Mouse (Mus musculus) hindbrain, embryonic 15.5 days (tissue): Measurements from ENCODE around the gene Fam219a. TPM values are rescaled to one million over a fixed set of nuclear protein-coding genes. Genes with fewer than 3 reads are reported as not detected.

ENCODE experiments used
- ATAC-seq: fragments of 200-750 bp; cut with Nextera tagmentation; 2 replicates; pipeline ENCODE4 v1.8.0; 2017; ENCODE audit warnings: low read depth, moderate number of reproducible peaks, moderate TSS enrichment; ENCODE audit not compliant: low FRiP score
- H3K27ac ChIP-seq: fragments of 300-500 bp; sonication (generic); replicated peaks from 2 replicates; pipeline ENCODE4 v1.5.1; 2015; ENCODE audit warnings: mild to moderate bottlenecking, inconsistent platforms
- H3K27me3 ChIP-seq: fragments of 300-500 bp; sonication (generic); 2 replicates; pipeline ENCODE4 v1.6.1; 2015; ENCODE audit warnings: control low read depth, inconsistent platforms
- H3K36me3 ChIP-seq: fragments of 300-500 bp; sonication (generic); 2 replicates; pipeline ENCODE4 v1.6.1; 2015; ENCODE audit warnings: control low read depth, inconsistent platforms
- H3K4me1 ChIP-seq: fragments of 300-500 bp; sonication (generic); replicated peaks from 2 replicates; pipeline ENCODE4 v1.6.1; 2015; ENCODE audit warnings: control low read depth, inconsistent platforms
- H3K4me2 ChIP-seq: fragments of 300-500 bp; sonication (generic); 2 replicates; pipeline ENCODE4 v1.6.1; 2015; ENCODE audit warnings: moderate library complexity, mild to moderate bottlenecking, inconsistent platforms
- H3K4me3 ChIP-seq: fragments of 300-500 bp; sonication (generic); 2 replicates; pipeline ENCODE4 v1.5.1; 2015; ENCODE audit warnings: mild to moderate bottlenecking, inconsistent platforms
- H3K9ac ChIP-seq: fragments of 300-500 bp; sonication (generic); 2 replicates; pipeline ENCODE4 v1.6.1; 2015; ENCODE audit warnings: inconsistent platforms
- H3K9me3 ChIP-seq: fragments of 300-500 bp; sonication (generic); 2 replicates; pipeline ENCODE4 v1.6.1; 2016; ENCODE audit warnings: control low read depth, inconsistent platforms
- WGBS: fragments of 180-500 bp; shearing (Covaris S2); methylation state at CpG from one replicate; pipeline ENCODE4 v1.1.7; 2015; 5-methylcytosine and 5-hydroxymethylcytosine counted together
- polyA plus RNA-seq: library from polyadenylated mRNA; unstranded; fragments of >200 nt; fragmentation: Nextera tagmentation; extraction: Ambion mirVana; gene quantifications from 2 replicates; pipeline ENCODE4 v1.2.1, GENCODE M21; 2015

Gene Fam219a
- polyA plus RNA-seq, 1 experiment from 2014 or later: 17.6 TPM

GRCm38 (mm10) chr4:41573492-41573891 lies 4.2 kb upstream of the Fam219a start:
- no peaks in the 10 kb centered on the region for H3K27me3 ChIP-seq
- H3K4me2 ChIP-seq: no peak overlapping the region
- no peaks in the 10 kb centered on the region for H3K36me3 ChIP-seq
- peaks cover 24% of the 10 kb centered on the region for H3K4me1 ChIP-seq
- no peak overlapping the region for H3K27ac ChIP-seq
- 47% methylated on average over 4 of the region's 4 CpGs for WGBS
- H3K9ac ChIP-seq: no peak overlapping the region
- no peaks in the 10 kb centered on the region for H3K9me3 ChIP-seq
- no peak for ATAC-seq
- H3K4me3 ChIP-seq: no peak overlapping the region

DNA sequence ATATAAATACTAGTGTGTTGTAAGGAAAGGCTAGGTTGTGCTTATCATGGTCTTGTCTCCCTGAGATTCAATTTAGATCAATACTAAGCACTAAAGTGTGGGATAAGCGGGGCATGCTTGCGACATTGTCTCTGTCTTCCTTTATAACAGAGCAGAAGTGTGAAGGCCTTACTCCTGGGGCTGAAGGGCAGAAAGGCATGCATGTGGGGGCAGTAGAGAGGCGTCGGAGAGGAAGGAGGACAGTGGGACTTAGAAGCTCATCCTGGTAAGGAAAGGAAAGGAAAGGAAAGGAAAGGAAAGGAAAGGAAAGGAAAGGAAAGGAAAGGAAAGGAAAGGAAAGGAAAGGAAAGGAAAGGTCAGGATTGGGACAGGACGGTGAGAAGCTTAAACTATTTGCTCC lies 2.2 kb upstream of the Fam219a start:
- H3K27me3 ChIP-seq: no peaks in the 10 kb centered on the region
- H3K4me1 ChIP-seq: peaks cover 37% of the 10 kb centered on the region
- no peaks in the 10 kb centered on the region for H3K36me3 ChIP-seq
- no peak overlapping the region for H3K4me2 ChIP-seq
- no peak overlapping the region for H3K9ac ChIP-seq
- WGBS: 22% methylated on average over 5 of the region's 5 CpGs
- ATAC-seq: no peak
- no peak overlapping the region for H3K4me3 ChIP-seq
- H3K9me3 ChIP-seq: no peaks in the 10 kb centered on the region
- H3K27ac ChIP-seq: no peak overlapping the region

GRCm38 (mm10) chr4:41568682-41569410 lies 492 bp downstream of the Fam219a start:
- WGBS: 1% methylated on average over 58 of the region's 58 CpGs
- H3K27ac ChIP-seq: peak overlapping the region; percentile 92
- H3K4me2 ChIP-seq: peak overlapping the region; percentile 60
- H3K9ac ChIP-seq: peak overlapping the region; percentile 94
- H3K4me3 ChIP-seq: peak overlapping the region; percentile 97
- H3K36me3 ChIP-seq: no peaks in the 10 kb centered on the region
- H3K4me1 ChIP-seq: peaks cover 48% of the 10 kb centered on the region
- ATAC-seq: peak; percentile 7
- H3K9me3 ChIP-seq: no peaks in the 10 kb centered on the region
- no peaks in the 10 kb centered on the region for H3K27me3 ChIP-seq

DNA sequence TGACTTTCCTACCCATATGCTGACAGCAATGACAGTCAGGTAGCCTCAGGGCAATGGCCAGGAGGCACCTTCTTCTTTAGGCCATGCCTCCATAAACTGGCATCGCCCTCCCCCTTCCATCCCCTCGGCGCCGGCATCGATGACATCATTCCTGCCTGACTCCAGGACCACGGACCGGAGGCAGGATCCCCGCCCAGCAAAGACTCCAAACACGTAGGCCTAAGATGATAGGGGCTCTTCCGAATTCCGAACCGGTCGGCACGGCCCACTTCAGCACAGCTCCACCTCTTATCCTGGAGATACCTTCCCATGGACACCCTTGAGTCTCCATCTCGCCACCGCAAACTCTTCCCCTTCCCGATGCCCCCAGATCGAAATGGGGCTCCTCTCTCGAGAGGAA lies 1.1 kb downstream of the Fam219a start:
- WGBS: 4% methylated on average over 19 of the region's 19 CpGs
- Histone ChIP-seq H3K4me3 (peak overlapping the region; percentile 97), H3K27me3 (no peaks in the 10 kb centered on the region), H3K36me3 (no peaks in the 10 kb centered on the region), H3K27ac (peak overlapping the region; percentile 92), H3K9me3 (no peaks in the 10 kb centered on the region), H3K4me1 (peaks cover 44% of the 10 kb centered on the region), H3K9ac (peak overlapping the region; percentile 94), H3K4me2 (peak overlapping the region; percentile 60)
- ATAC-seq: no peak; the same call in 1 of the 2 replicates

DNA sequence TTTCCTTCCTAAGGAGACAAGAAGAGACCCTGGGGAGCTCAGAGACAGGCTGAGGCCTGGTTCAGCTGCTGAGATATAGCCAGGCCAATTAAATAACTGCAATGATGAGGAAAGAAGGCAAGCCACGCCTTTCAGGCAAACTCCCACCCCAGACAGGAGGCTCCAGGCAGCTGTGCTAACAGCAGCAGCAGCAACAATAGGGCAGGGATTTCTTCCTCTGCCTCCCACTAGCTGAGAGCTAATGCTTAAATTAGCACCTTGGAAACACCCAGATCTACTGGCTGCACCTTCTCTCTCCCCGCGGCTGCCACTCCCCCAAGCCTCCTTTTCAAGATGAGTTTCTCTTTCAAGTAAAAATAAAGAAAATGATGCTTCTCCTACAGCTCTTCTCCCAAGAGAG lies 3.2 kb downstream of the Fam219a start:
- ATAC-seq: no peak
- Histone ChIP-seq H3K9ac (no peak overlapping the region), H3K4me2 (peak overlapping the region; percentile 60), H3K4me3 (no peak overlapping the region), H3K9me3 (no peaks in the 10 kb centered on the region), H3K27ac (no peak overlapping the region), H3K27me3 (no peaks in the 10 kb centered on the region), H3K4me1 (peaks cover 44% of the 10 kb centered on the region), H3K36me3 (no peaks in the 10 kb centered on the region)
- 10% methylated on average over 3 of the region's 3 CpGs for whole genome bisulfite sequencing

DNA sequence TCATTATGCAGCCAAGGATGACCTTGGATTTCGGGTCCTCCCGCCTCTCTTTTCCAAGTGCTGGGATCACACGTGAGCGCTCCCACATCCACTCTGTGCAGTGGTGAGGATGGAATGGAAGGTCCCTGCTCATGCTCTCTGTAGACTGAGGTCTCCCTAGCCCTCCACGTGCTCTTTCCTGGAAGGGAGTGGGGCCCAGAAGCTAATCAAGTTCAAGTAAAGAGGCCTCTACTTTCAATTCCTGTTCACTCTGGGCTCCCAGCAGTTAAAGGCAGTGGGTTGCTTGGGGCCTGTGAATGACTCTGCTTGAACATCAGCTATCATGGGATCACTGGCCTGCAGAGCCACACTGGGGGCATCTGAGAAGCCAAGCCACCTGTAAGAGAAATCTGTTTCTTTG lies 6.0 kb downstream of the Fam219a start:
- H3K4me2 ChIP-seq: no peak overlapping the region
- 86% methylated on average over 5 of the region's 5 CpGs for WGBS
- H3K4me3 ChIP-seq: no peak overlapping the region
- no peaks in the 10 kb centered on the region for H3K36me3 ChIP-seq
- ATAC-seq: no peak
- no peak overlapping the region for H3K27ac ChIP-seq
- H3K27me3 ChIP-seq: no peaks in the 10 kb centered on the region
- H3K9ac ChIP-seq: no peak overlapping the region
- no peaks in the 10 kb centered on the region for H3K9me3 ChIP-seq
- peaks cover 36% of the 10 kb centered on the region for H3K4me1 ChIP-seq

- no peak for ATAC-seq
- no peaks in the 10 kb centered on the region for H3K9me3 ChIP-seq
- WGBS: 74% methylated on average over 3 of the region's 3 CpGs
- no peak overlapping the region for H3K27ac ChIP-seq
- H3K36me3 ChIP-seq: no peaks in the 10 kb centered on the region
- H3K9ac ChIP-seq: no peak overlapping the region
- H3K4me3 ChIP-seq: no peak overlapping the region
- H3K4me1 ChIP-seq: peaks cover 28% of the 10 kb centered on the region
- no peak overlapping the region for H3K4me2 ChIP-seq
- H3K27me3 ChIP-seq: no peaks in the 10 kb centered on the region
Observed at GRCm38 (mm10) chr4:41557092-41557491, 12.2 kb downstream of the Fam219a start.

DNA sequence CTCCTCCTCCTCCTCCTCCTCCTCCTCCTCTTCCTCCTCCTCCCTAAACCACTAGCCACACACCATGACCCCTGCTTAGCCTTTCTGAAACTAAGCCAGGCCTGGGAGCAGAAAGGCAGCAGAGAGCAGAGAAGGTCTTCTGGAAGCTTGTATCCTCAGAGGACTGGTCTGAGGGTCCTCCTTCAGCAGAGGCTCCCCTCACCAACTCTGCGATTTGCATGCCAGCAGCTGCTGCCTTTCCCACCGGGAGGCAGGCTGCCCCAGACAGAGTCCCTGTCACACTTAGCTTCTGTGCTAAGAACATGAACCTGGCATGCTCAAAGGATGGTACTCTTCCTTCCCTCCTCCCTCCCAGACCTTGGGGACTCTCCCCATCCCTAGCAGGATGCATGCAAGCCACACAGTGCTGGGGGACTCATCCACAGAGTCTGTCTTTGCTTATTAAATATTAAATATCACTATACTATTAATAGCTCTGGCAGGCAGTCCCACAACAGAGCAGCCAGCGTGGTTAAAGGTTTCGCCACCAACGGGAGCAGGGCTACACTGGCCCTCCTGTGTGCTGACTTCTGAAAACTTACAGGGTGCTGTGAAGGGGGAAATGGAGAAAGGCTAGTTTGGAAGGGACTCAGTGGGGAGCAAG lies 12.9 kb downstream of the Fam219a start:
- Histone ChIP-seq H3K27ac (no peak overlapping the region; the same call in 1 of the 2 replicates), H3K9me3 (no peaks in the 10 kb centered on the region), H3K9ac (no peak overlapping the region), H3K4me3 (no peak overlapping the region), H3K4me1 (peaks cover 28% of the 10 kb centered on the region), H3K4me2 (no peak overlapping the region), H3K36me3 (no peaks in the 10 kb centered on the region), H3K27me3 (no peaks in the 10 kb centered on the region)
- ATAC-seq: peak; percentile 21; the same call in 1 of the 2 replicates
- WGBS: 42% methylated on average over 5 of the region's 5 CpGs

- H3K27me3 ChIP-seq: no peaks in the 10 kb centered on the region
- peaks cover 28% of the 10 kb centered on the region for H3K4me1 ChIP-seq
- H3K9ac ChIP-seq: no peak overlapping the region
- no peak overlapping the region for H3K4me3 ChIP-seq
- no peaks in the 10 kb centered on the region for H3K36me3 ChIP-seq
- H3K9me3 ChIP-seq: no peaks in the 10 kb centered on the region
- ATAC-seq: no peak
- 0 out of 2 replicates have a peak overlapping the region, but pooled peaks have one; percentile 14 for H3K27ac ChIP-seq
- H3K4me2 ChIP-seq: no peak overlapping the region
- 67% methylated on average over 14 of the region's 14 CpGs for WGBS
Observed at GRCm38 (mm10) chr4:41554994-41555663, 14.2 kb downstream of the Fam219a start.

DNA sequence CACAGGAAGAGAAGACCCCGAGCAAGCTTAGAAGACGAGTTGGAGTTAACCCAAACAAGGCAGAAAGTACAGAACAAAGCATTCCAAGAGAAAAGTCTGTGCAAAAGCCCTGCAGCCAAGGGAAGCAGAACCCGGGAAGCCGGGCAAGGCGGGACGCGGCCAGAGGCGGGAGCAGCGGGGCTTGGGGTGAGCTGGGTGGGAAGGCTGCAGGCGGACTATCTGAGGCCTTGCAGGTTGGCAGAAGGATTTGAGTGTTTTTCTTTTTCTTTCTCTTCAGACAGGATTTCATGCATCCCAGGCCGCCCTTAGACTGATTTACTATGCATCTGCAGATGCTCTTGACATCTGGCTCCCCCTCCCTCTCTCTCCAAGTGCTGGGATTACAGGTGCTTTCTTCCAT lies 16.2 kb downstream of the Fam219a start:
- Histone ChIP-seq H3K27me3 (no peaks in the 10 kb centered on the region), H3K36me3 (no peaks in the 10 kb centered on the region), H3K4me2 (no peak overlapping the region), H3K4me1 (peaks cover 28% of the 10 kb centered on the region), H3K9me3 (no peaks in the 10 kb centered on the region), H3K4me3 (no peak overlapping the region), H3K9ac (no peak overlapping the region), H3K27ac (no peak overlapping the region)
- WGBS: 68% methylated on average over 11 of the region's 11 CpGs
- no peak for ATAC-seq

- no peak overlapping the region for H3K4me3 ChIP-seq
- H3K4me1 ChIP-seq: peaks cover 28% of the 10 kb centered on the region
- H3K4me2 ChIP-seq: no peak overlapping the region
- WGBS: 40% methylated on average over 6 of the region's 6 CpGs
- H3K27ac ChIP-seq: no peak overlapping the region
- H3K36me3 ChIP-seq: no peaks in the 10 kb centered on the region
- no peak overlapping the region for H3K9ac ChIP-seq
- no peak for ATAC-seq
- no peaks in the 10 kb centered on the region for H3K27me3 ChIP-seq
- no peaks in the 10 kb centered on the region for H3K9me3 ChIP-seq
Observed at GRCm38 (mm10) chr4:41552529-41552928, 16.8 kb downstream of the Fam219a start.

GRCm38 (mm10) chr4:41547086-41547485 lies 22.3 kb downstream of the Fam219a start:
- ATAC-seq: no peak
- WGBS: 86% methylated on average over 1 of the region's 1 CpGs

More at GRCm38 (mm10) chr4:41547086-41547485, 22.3 kb downstream of the Fam219a start:
- Histone ChIP-seq H3K4me1 (peaks cover 32% of the 10 kb centered on the region), H3K36me3 (no peaks in the 10 kb centered on the region), H3K4me3 (no peak overlapping the region), H3K4me2 (no peak overlapping the region), H3K27me3 (no peaks in the 10 kb centered on the region), H3K9me3 (no peaks in the 10 kb centered on the region), H3K9ac (no peak overlapping the region), H3K27ac (0 out of 2 replicates have a peak overlapping the region, but pooled peaks have one; percentile 53)
